Mouse (Mus musculus): ENCODE data around the gene Fam208a. TPM values are rescaled to one million over a fixed set of nuclear protein-coding genes. Genes with fewer than 3 reads are reported as not detected.

Fam208a gene
- polyA plus RNA-seq, 1 experiment from 2014 or later, result 10.9 TPM

DNA sequence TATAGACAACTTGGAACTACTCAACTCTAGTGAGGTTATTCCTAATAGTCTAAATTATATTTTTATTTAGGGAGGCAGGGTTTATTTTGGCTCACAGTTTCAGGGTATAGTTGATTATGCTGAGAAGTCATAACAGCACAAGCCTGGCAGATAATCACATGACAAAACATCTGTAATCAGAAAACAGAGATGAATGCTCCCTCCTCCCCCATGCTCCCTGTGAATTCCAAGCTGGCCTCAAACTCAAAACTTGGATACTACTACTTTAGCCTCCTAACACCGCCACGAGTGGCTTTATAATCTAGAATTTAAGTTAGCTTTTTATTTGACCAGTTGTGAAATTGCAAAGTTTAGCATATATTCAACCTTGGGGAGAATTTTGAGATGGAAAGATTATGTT, 3.4 kb downstream of the Fam208a start:
- H3K27me3 ChIP-seq (replicated peaks; ENCODE audit: control insufficient read depth, insufficient read depth, low read length), result no peaks in the 10 kb centered on the region
- H3K4me1 ChIP-seq (ENCODE audit: control insufficient read depth, insufficient read depth, low read depth, low read length), result peaks cover 4% of the 10 kb centered on the region; the same call in 1 of the 2 replicates
- no peaks in the 10 kb centered on the region; the same call in 1 of the 2 replicates for H3K36me3 ChIP-seq (ENCODE audit: control insufficient read depth, insufficient read depth, low read length)
- H3K4me3 ChIP-seq (ENCODE audit: low read length), result no peak overlapping the region
- H3K27ac ChIP-seq (ENCODE audit: low read depth, low read length), result no peak overlapping the region
- no peak overlapping the region for H3K4me2 ChIP-seq (ENCODE audit: low read length)
- H3K9ac ChIP-seq (ENCODE audit: low read depth, low read length), result no peak overlapping the region
- WGBS, result 100% methylated on average over 2 of the region's 2 CpGs
- no peak for ATAC-seq
- peaks cover 9% of the 10 kb centered on the region for H3K9me3 ChIP-seq (ENCODE audit: control insufficient read depth, low read length)

GRCm38 (mm10) chr14:27436116-27436515, 7.5 kb downstream of the Fam208a start:
- H3K4me1 ChIP-seq (ENCODE audit: control insufficient read depth, insufficient read depth, low read depth, low read length), result no peaks in the 10 kb centered on the region
- H3K9me3 ChIP-seq (ENCODE audit: control insufficient read depth, low read length), result no peaks in the 10 kb centered on the region
- no peak overlapping the region for H3K4me2 ChIP-seq (ENCODE audit: low read length)
- H3K36me3 ChIP-seq (ENCODE audit: control insufficient read depth, insufficient read depth, low read length), result no peaks in the 10 kb centered on the region; the same call in 1 of the 2 replicates
- 100% methylated on average over 1 of the region's 1 CpGs for WGBS
- no peak overlapping the region for H3K27ac ChIP-seq (ENCODE audit: low read depth, low read length)
- no peak overlapping the region for H3K9ac ChIP-seq (ENCODE audit: low read depth, low read length)
- no peak for ATAC-seq
- H3K27me3 ChIP-seq (replicated peaks; ENCODE audit: control insufficient read depth, insufficient read depth, low read length), result no peaks in the 10 kb centered on the region
- no peak overlapping the region for H3K4me3 ChIP-seq (ENCODE audit: low read length)

- ATAC-seq, result no peak
- Histone ChIP-seq H3K4me1 (ENCODE audit: control insufficient read depth, insufficient read depth, low read depth, low read length) (no peaks in the 10 kb centered on the region), H3K27me3 (replicated peaks; ENCODE audit: control insufficient read depth, insufficient read depth, low read length) (no peaks in the 10 kb centered on the region), H3K36me3 (ENCODE audit: control insufficient read depth, insufficient read depth, low read length) (no peaks in the 10 kb centered on the region), H3K4me2 (ENCODE audit: low read length) (no peak overlapping the region), H3K9ac (ENCODE audit: low read depth, low read length) (no peak overlapping the region), H3K4me3 (ENCODE audit: low read length) (no peak overlapping the region), H3K9me3 (ENCODE audit: control insufficient read depth, low read length) (no peaks in the 10 kb centered on the region), H3K27ac (ENCODE audit: low read depth, low read length) (no peak overlapping the region)
- WGBS, result 87% methylated on average over 3 of the region's 3 CpGs
Measured at GRCm38 (mm10) chr14:27436826-27437225, 8.2 kb downstream of the Fam208a start.

DNA sequence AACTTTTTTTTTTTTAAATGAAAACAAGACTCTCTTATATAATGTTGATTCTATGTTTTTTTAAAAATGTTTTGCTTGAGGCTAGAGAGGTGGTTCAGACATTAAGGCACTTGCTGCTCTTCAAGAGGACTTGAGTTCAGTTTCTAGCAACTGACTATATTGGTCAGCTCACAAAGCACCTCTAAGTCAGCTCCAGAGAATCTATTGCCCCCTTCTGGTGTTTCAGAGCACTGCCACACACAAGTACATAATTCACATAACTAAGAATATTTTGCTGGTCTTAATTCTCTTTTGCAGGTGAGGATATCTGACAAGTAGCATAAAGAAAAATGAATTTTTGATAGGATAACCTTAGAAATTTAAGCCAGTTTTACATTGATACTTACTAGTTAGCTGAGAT, 12.3 kb downstream of the Fam208a start:
- Histone ChIP-seq H3K4me1 (ENCODE audit: control insufficient read depth, insufficient read depth, low read depth, low read length) (no peaks in the 10 kb centered on the region), H3K9me3 (ENCODE audit: control insufficient read depth, low read length) (no peaks in the 10 kb centered on the region), H3K36me3 (ENCODE audit: control insufficient read depth, insufficient read depth, low read length) (peaks cover 11% of the 10 kb centered on the region; the same call in 1 of the 2 replicates), H3K9ac (ENCODE audit: low read depth, low read length) (no peak overlapping the region), H3K4me2 (ENCODE audit: low read length) (no peak overlapping the region), H3K27me3 (replicated peaks; ENCODE audit: control insufficient read depth, insufficient read depth, low read length) (no peaks in the 10 kb centered on the region), H3K27ac (ENCODE audit: low read depth, low read length) (no peak overlapping the region), H3K4me3 (ENCODE audit: low read length) (no peak overlapping the region)
- no peak for ATAC-seq

GRCm38 (mm10) chr14:27444851-27445281, 16.2 kb downstream of the Fam208a start:
- Histone ChIP-seq H3K4me1 (ENCODE audit: control insufficient read depth, insufficient read depth, low read depth, low read length) (no peaks in the 10 kb centered on the region), H3K4me2 (ENCODE audit: low read length) (no peak overlapping the region), H3K4me3 (ENCODE audit: low read length) (no peak overlapping the region), H3K9me3 (ENCODE audit: control insufficient read depth, low read length) (no peaks in the 10 kb centered on the region), H3K27ac (ENCODE audit: low read depth, low read length) (no peak overlapping the region), H3K9ac (ENCODE audit: low read depth, low read length) (no peak overlapping the region), H3K36me3 (ENCODE audit: control insufficient read depth, insufficient read depth, low read length) (peaks cover 16% of the 10 kb centered on the region; the same call in 1 of the 2 replicates), H3K27me3 (replicated peaks; ENCODE audit: control insufficient read depth, insufficient read depth, low read length) (no peaks in the 10 kb centered on the region)
- no peak for ATAC-seq
- WGBS, result 65% methylated on average over 2 of the region's 2 CpGs

DNA sequence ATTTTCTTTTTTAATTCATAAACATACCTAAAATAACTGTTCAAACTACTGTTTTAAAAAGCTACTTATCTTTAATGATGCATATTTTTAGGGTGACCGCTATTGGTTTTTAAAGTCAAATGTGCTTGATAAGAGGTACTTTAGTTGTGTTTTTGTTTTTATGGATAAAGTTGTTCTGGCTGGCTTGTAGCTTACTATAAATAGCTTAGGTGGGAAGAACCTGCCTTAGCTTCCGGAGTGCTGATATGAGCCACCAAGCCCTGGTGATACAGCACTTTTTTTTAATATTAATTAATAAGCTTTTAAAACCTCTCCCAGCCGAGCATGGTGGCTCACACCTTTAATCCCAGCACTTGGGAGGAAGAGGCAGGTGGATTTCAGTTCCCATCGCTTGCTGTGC, 18.3 kb downstream of the Fam208a start:
- H3K27me3 ChIP-seq (replicated peaks; ENCODE audit: control insufficient read depth, insufficient read depth, low read length), result no peaks in the 10 kb centered on the region
- WGBS, result 93% methylated on average over 4 of the region's 4 CpGs
- no peak overlapping the region for H3K4me3 ChIP-seq (ENCODE audit: low read length)
- H3K9ac ChIP-seq (ENCODE audit: low read depth, low read length), result no peak overlapping the region
- H3K27ac ChIP-seq (ENCODE audit: low read depth, low read length), result no peak overlapping the region
- peaks cover 16% of the 10 kb centered on the region for H3K36me3 ChIP-seq (ENCODE audit: control insufficient read depth, insufficient read depth, low read length)
- H3K4me1 ChIP-seq (ENCODE audit: control insufficient read depth, insufficient read depth, low read depth, low read length), result no peaks in the 10 kb centered on the region
- H3K4me2 ChIP-seq (ENCODE audit: low read length), result no peak overlapping the region
- no peak for ATAC-seq
- H3K9me3 ChIP-seq (ENCODE audit: control insufficient read depth, low read length), result no peaks in the 10 kb centered on the region

DNA sequence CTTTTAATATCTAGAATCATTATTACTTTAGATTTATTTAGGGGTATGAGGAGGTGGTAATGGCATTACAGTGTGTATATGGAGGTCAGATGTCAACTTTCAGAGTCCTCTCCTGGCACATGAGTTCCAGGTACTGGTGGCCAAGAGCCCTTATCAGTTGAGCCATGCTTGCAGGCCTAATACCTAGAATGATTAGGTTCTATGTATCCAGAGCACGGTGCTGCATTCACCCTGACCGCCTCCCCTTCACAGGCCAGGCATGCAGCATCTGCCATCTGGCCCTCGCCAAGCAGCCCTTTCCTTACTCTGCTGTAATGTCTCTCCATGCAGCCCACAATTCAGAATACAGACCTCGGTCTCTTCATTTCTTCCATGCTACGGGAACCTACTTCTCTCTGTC, 62.8 kb downstream of the Fam208a start:
- 96% methylated on average over 5 of the region's 5 CpGs for WGBS
- Histone ChIP-seq H3K4me2 (ENCODE audit: low read length) (no peak overlapping the region), H3K9ac (ENCODE audit: low read depth, low read length) (no peak overlapping the region), H3K36me3 (ENCODE audit: control insufficient read depth, insufficient read depth, low read length) (peaks cover 32% of the 10 kb centered on the region), H3K9me3 (ENCODE audit: control insufficient read depth, low read length) (no peaks in the 10 kb centered on the region), H3K4me1 (ENCODE audit: control insufficient read depth, insufficient read depth, low read depth, low read length) (no peaks in the 10 kb centered on the region), H3K27me3 (replicated peaks; ENCODE audit: control insufficient read depth, insufficient read depth, low read length) (no peaks in the 10 kb centered on the region), H3K27ac (ENCODE audit: low read depth, low read length) (no peak overlapping the region), H3K4me3 (ENCODE audit: low read length) (no peak overlapping the region)
- no peak for ATAC-seq

DNA sequence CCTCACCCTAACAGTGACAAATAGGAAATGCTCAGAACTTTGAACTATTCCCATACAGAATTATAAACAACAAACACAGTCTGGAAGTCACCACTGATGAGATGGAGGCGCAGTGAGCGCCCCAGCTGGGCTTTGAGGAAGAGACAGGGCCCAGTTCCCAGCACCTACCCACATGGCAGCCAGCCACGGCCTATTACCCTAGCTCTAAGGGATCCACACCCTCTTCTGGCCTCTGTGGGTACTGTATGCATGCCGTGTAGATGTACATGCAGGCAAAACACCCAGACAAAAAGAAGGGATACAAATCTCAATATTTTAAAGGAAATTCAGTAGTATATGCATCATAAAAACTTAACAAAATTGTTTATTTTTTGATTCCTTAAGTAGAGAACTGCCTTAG, 64.9 kb downstream of the Fam208a start:
- no peak overlapping the region for H3K4me2 ChIP-seq (ENCODE audit: low read length)
- H3K36me3 ChIP-seq (ENCODE audit: control insufficient read depth, insufficient read depth, low read length), result peaks cover 33% of the 10 kb centered on the region
- no peaks in the 10 kb centered on the region for H3K27me3 ChIP-seq (replicated peaks; ENCODE audit: control insufficient read depth, insufficient read depth, low read length)
- no peak overlapping the region for H3K9ac ChIP-seq (ENCODE audit: low read depth, low read length)
- no peak overlapping the region for H3K27ac ChIP-seq (ENCODE audit: low read depth, low read length)
- H3K9me3 ChIP-seq (ENCODE audit: control insufficient read depth, low read length), result no peaks in the 10 kb centered on the region
- H3K4me1 ChIP-seq (ENCODE audit: control insufficient read depth, insufficient read depth, low read depth, low read length), result no peaks in the 10 kb centered on the region
- no peak overlapping the region for H3K4me3 ChIP-seq (ENCODE audit: low read length)
- 93% methylated on average over 4 of the region's 4 CpGs for WGBS
- no peak for ATAC-seq

DNA sequence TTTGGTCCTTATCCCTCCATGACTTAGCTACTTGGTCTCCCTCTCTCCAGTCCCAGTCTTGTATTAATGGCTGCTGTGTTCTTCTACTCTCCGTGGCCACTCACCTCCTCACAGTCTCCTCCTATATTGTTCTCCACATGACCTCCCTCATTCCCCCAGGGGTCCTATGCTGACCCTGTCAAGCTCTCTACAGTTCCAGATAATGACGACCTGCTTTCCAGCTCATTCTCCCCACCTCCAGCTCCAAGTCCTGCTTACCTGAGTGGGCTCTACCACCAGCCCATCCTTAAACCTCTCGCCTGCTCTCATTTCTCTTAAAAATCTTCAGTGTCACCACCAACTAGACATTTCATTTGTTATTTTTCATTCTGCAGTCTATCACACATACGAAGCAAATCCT, 72.5 kb downstream of the Fam208a start:
- Histone ChIP-seq H3K27ac (ENCODE audit: low read depth, low read length) (no peak overlapping the region), H3K4me3 (ENCODE audit: low read length) (no peak overlapping the region), H3K4me2 (ENCODE audit: low read length) (no peak overlapping the region), H3K27me3 (replicated peaks; ENCODE audit: control insufficient read depth, insufficient read depth, low read length) (no peaks in the 10 kb centered on the region), H3K9ac (ENCODE audit: low read depth, low read length) (no peak overlapping the region), H3K36me3 (ENCODE audit: control insufficient read depth, insufficient read depth, low read length) (peaks cover 6% of the 10 kb centered on the region; the same call in 1 of the 2 replicates), H3K9me3 (ENCODE audit: control insufficient read depth, low read length) (no peaks in the 10 kb centered on the region), H3K4me1 (ENCODE audit: control insufficient read depth, insufficient read depth, low read depth, low read length) (no peaks in the 10 kb centered on the region)
- ATAC-seq, result no peak
- 81% methylated on average over 4 of the region's 4 CpGs for WGBS

All from hindbrain, embryonic 16.5 days (tissue).